Mouse (Mus musculus) megakaryocyte, embryonic 14.5 days (primary cell): ENCODE measurements around the gene Myo18b.

Source experiments
- FLI1 ChIP-seq: IDR thresholded peaks from 2 replicates; pipeline ENCODE4 v1.6.1; 2012; ENCODE audit warnings: low read length, inconsistent platforms, mixed read lengths
- GATA1 ChIP-seq: IDR thresholded peaks from 3 replicates; pipeline ENCODE4 v1.6.1; 2012; ENCODE audit warnings: mixed read lengths, low read length, inconsistent platforms, borderline replicate concordance

- no peak for TF ChIP-seq GATA1
- no peak for TF ChIP-seq FLI1
These were observed 88.5 kb downstream of the Myo18b start for GRCm38 (mm10) chr5:112807629-112808028.
